Mouse (Mus musculus): ENCODE data around the gene Kif26b. TPM values are rescaled to one million over a fixed set of nuclear protein-coding genes. Genes with fewer than 3 reads are reported as not detected.

Gene Kif26b
- 1.5 and 2.2 TPM in 2 replicates for polyA plus RNA-seq (2014; fragmentation: Nextera tagmentation; extraction: Ambion mirVana)

DNA sequence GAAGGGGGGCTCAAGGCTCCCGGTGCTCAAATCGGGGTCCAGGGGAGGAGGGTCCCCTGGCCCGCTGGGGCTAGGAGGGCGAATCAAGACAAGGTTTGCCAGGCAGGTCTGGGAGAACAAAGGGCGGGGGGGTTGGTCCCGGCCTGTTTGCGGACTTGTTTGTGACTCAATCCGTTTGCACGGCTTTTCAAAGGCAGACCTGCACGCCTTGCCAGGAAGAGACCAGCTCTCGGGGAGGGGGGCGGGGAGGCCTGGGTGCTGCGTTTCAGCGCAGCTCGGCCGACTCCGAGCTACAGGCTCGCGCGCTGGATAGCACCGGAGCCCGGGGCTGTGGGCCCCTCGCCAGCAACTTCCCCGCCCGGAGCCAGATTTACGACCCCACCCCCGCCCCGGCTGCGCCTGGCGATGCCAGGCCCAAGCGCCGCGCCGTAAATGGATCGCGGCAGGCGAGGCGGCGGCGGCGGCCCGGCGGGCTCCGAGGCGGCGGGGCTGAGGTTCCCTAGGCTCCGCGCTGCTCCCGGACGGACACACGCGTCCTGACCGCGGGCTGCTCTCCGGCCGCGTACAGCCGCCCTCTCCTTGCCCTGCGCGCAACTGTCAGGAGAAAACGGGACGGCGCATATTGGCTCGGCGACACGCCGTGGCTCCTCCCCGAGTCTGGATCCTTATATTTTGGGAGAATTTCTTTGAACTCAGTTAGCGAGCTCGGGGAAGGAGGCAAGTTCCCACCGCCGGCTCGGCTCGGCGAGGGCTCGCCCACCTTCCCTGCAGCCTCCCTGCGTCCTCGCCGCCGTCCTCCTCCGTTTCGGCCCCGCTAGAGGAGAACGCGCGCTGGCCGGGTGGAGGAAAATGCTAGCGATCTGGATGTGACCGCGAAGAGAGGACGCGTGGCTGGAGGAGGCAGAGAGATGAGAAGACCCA, at the start of gene Kif26b:
Gene Kif26b (plus strand): TSS at position 695 of the 921 bp plus-strand sequence.
- Histone ChIP-seq H3K36me3 (ENCODE audit: insufficient read depth) (no peaks in the 10 kb centered on the region), H3K27ac (ENCODE audit: low read depth) (peak within 1 kb of the TSS; percentile 36; the same call in 1 of the 2 replicates), H3K27me3 (ENCODE audit: insufficient read depth, low read length) (peaks cover 15% of the 10 kb centered on the region), H3K9me3 (ENCODE audit: low read depth, low read length) (no peaks in the 10 kb centered on the region), H3K4me3 (ENCODE audit: low read depth, low read length) (peak within 1 kb of the TSS; percentile 60), H3K4me2 (peak within 1 kb of the TSS; percentile 100), H3K9ac (peak within 1 kb of the TSS; percentile 62), H3K4me1 (ENCODE audit: insufficient read depth) (peaks cover 7% of the 10 kb centered on the region; the same call in 1 of the 2 replicates)
- ATAC-seq (ENCODE audit: insufficient read depth), result peak; percentile 68
- peak; percentile 74 for DNase-seq
- under 1% methylated on average over 87 of the region's 92 CpGs for WGBS
- no peak for TF ChIP-seq CTCF (IDR thresholded peaks at IDR 0.05; ENCODE audit: low read depth)

DNA sequence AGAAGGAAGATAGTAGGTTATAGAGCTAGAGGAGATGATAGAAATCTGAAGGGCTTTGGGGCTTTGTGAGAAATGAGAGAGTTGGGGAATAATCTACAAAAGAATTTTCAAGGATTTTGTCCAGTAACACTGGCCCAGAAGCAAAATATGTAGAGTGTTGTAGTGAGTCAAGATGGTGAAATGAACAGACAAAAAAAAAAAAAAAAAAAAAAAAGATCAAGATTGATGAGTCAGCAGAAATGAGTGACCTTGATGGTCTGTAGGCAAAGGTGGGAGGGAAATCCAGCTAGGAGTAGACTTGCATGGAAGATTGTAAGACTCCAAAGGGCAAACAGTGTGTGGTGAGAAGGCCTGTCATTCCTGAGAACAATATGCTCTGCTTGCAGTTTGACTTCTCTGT, 45.1 kb upstream of the Kif26b start:
- ATAC-seq (ENCODE audit: insufficient read depth), result no peak
- H3K27me3 ChIP-seq (ENCODE audit: insufficient read depth, low read length), result no peaks in the 10 kb centered on the region
- no peaks in the 10 kb centered on the region; the same call in 1 of the 2 replicates for H3K4me1 ChIP-seq (ENCODE audit: insufficient read depth)

DNA sequence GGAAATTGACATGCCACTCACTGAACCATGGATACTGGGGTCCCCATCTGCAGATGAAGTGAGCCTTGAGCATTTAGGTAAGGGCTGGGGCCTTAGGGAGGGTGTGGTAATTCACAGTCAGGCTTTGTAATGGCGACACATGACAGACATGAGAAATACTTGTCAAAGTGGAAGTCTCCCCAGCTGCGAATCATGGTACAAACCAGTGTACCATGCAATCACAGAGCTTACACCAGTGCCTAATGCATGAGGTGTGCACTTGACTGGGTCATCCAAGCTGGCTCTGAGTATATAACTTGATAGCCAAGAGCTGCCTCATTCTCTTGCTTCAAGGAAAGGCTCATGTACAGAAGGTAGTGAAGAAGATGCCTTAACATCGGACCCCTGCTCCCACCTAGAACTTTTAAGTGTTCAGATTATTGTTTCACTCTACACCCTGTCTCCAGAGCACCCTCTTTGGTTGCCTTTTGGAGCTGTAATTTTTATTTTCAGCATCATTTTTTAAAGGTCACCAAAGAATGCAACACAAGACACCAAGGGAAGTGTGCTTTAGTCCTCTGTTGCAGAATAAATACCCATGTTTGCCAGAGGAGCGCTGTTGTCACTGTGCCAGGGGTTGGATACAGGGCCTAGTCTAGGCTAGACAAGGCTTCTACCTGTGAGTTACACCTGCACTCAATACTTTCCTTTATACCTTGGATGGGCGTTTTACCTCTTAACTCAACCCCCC, 43.6 kb upstream of the Kif26b start:
- Histone ChIP-seq H3K9me3 (ENCODE audit: low read depth, low read length) (no peaks in the 10 kb centered on the region), H3K4me3 (ENCODE audit: low read depth, low read length) (no peak overlapping the region), H3K27me3 (ENCODE audit: insufficient read depth, low read length) (no peaks in the 10 kb centered on the region), H3K9ac (no peak overlapping the region), H3K27ac (ENCODE audit: low read depth) (no peak overlapping the region), H3K4me1 (ENCODE audit: insufficient read depth) (no peaks in the 10 kb centered on the region; the same call in 1 of the 2 replicates), H3K4me2 (no peak overlapping the region), H3K36me3 (ENCODE audit: insufficient read depth) (no peaks in the 10 kb centered on the region)
- 73% methylated on average over 5 of the region's 5 CpGs for WGBS
- TF ChIP-seq CTCF (IDR thresholded peaks at IDR 0.05; ENCODE audit: low read depth), result peak; percentile 41
- ATAC-seq (ENCODE audit: insufficient read depth) (no peak), DNase-seq (peak; percentile 12)

More for the DNA sequence above, 45.1 kb upstream of the Kif26b start:
- Histone ChIP-seq H3K4me3 (ENCODE audit: low read depth, low read length) (no peak overlapping the region), H3K4me2 (no peak overlapping the region), H3K9me3 (ENCODE audit: low read depth, low read length) (no peaks in the 10 kb centered on the region), H3K36me3 (ENCODE audit: insufficient read depth) (no peaks in the 10 kb centered on the region), H3K27ac (ENCODE audit: low read depth) (no peak overlapping the region), H3K9ac (no peak overlapping the region)
- no peak for TF ChIP-seq CTCF (IDR thresholded peaks at IDR 0.05; ENCODE audit: low read depth)
- DNase-seq, result no peak

DNA sequence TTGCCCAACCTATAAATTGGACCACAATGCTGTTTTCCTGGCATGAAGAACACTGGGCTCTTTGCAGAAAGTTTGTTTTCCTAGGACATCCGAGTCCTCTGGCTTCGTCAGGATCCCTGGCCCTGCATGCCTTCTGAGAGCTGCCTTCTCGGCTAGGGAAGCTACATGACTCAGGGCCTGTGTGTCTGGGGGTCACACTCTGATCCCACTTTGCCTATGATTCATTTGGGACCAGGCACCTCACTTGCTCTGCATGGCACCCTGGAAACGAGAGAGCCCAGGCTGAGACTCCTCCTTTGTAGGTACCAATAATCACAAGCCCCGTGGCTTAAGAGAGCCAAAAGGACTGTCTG, 43.1 kb upstream of the Kif26b start:
- H3K27me3 ChIP-seq (ENCODE audit: insufficient read depth, low read length), result no peaks in the 10 kb centered on the region
- no peak overlapping the region for H3K27ac ChIP-seq (ENCODE audit: low read depth)
- no peaks in the 10 kb centered on the region; the same call in 1 of the 2 replicates for H3K4me1 ChIP-seq (ENCODE audit: insufficient read depth)
- H3K9ac ChIP-seq, result no peak overlapping the region
- no peaks in the 10 kb centered on the region for H3K9me3 ChIP-seq (ENCODE audit: low read depth, low read length)
- no peak for TF ChIP-seq CTCF (IDR thresholded peaks at IDR 0.05; ENCODE audit: low read depth)
- no peak overlapping the region for H3K4me3 ChIP-seq (ENCODE audit: low read depth, low read length)
- DNase-seq (no peak), ATAC-seq (ENCODE audit: insufficient read depth) (no peak)
- 50% methylated on average over 5 of the region's 5 CpGs for WGBS
- H3K36me3 ChIP-seq (ENCODE audit: insufficient read depth), result no peaks in the 10 kb centered on the region
- H3K4me2 ChIP-seq, result no peak overlapping the region

DNA sequence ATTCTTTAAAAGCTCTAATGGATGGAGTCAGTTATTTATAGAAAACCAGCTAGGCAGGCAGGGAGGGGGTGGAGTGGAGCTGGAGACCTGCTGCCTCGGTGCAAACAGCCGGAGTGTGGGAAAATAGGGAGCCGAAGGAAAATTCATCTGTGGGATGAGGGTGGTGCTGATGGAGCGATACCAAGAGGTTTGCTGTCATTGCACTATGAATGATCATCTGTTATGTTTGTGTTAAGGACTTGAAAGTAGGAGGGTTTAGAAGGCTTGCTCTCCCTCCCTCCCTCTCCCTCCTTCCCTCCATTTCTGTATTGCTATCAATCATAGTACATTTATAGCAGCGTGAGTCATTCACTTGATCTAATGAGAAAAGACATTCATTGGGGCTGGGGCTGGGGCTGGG, 42.1 kb upstream of the Kif26b start:
- Histone ChIP-seq H3K27me3 (ENCODE audit: insufficient read depth, low read length) (no peaks in the 10 kb centered on the region), H3K9me3 (ENCODE audit: low read depth, low read length) (no peaks in the 10 kb centered on the region), H3K4me1 (ENCODE audit: insufficient read depth) (no peaks in the 10 kb centered on the region; the same call in 1 of the 2 replicates), H3K27ac (ENCODE audit: low read depth) (no peak overlapping the region), H3K4me2 (no peak overlapping the region), H3K36me3 (ENCODE audit: insufficient read depth) (no peaks in the 10 kb centered on the region), H3K4me3 (ENCODE audit: low read depth, low read length) (no peak overlapping the region), H3K9ac (no peak overlapping the region)
- no peak for TF ChIP-seq CTCF (IDR thresholded peaks at IDR 0.05; ENCODE audit: low read depth)
- DNase-seq, result peak; percentile 66
- WGBS, result 17% methylated on average over 5 of the region's 5 CpGs
- ATAC-seq (ENCODE audit: insufficient read depth), result peak; percentile 85

DNA sequence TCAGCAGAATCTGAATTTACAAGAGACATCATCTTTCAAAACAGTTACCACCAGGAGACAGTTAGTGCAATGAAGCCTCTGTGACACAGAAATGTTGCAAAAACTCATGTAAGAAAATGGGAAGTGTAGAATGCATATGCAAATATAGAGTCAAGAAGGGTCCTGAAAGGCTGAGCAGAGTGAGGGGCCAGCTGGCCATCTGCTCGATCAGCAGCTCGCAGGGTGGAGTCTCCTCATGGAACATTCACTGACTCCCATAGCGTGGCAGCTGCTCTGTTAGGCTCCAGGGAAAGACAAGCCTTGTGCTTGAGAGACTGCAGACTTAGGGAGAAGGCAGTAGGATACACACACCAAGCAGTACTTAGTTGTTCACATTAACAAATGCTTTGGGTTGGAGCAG, 39.8 kb upstream of the Kif26b start:
- H3K9me3 ChIP-seq (ENCODE audit: low read depth, low read length), result no peaks in the 10 kb centered on the region
- no peak for TF ChIP-seq CTCF (IDR thresholded peaks at IDR 0.05; ENCODE audit: low read depth)
- H3K27me3 ChIP-seq (ENCODE audit: insufficient read depth, low read length), result no peaks in the 10 kb centered on the region
- H3K9ac ChIP-seq, result no peak overlapping the region
- ATAC-seq (ENCODE audit: insufficient read depth) (no peak), DNase-seq (no peak)
- H3K4me2 ChIP-seq, result no peak overlapping the region
- H3K4me1 ChIP-seq (ENCODE audit: insufficient read depth), result no peaks in the 10 kb centered on the region; the same call in 1 of the 2 replicates
- H3K27ac ChIP-seq (ENCODE audit: low read depth), result no peak overlapping the region
- WGBS, result 33% methylated on average over 3 of the region's 3 CpGs
- H3K36me3 ChIP-seq (ENCODE audit: insufficient read depth), result no peaks in the 10 kb centered on the region
- H3K4me3 ChIP-seq (ENCODE audit: low read depth, low read length), result no peak overlapping the region

DNA sequence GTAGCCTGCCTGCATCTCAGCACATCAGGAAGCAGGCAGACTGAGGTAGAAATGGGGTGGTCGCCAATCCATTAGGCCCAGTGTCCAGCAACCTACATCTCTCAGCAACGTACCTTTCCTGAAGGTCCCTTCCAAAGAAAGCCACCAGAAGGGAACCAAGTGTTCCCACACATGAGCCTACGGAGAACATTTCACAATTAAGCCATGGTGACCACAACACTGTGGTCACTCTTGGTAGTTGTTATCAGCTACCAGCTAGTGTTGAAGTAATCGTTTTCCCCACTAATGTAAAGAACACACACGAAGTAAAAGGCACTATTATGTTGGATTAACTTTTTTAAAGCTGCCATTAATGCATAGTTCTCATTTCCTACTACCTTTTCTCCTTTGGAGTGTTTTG, 37.2 kb upstream of the Kif26b start:
- Histone ChIP-seq H3K4me2 (no peak overlapping the region), H3K4me3 (ENCODE audit: low read depth, low read length) (no peak overlapping the region), H3K27me3 (ENCODE audit: insufficient read depth, low read length) (no peaks in the 10 kb centered on the region), H3K4me1 (ENCODE audit: insufficient read depth) (no peaks in the 10 kb centered on the region; the same call in 1 of the 2 replicates), H3K9me3 (ENCODE audit: low read depth, low read length) (no peaks in the 10 kb centered on the region), H3K9ac (no peak overlapping the region), H3K27ac (ENCODE audit: low read depth) (no peak overlapping the region), H3K36me3 (ENCODE audit: insufficient read depth) (no peaks in the 10 kb centered on the region)
- 76% methylated on average over 5 of the region's 5 CpGs for WGBS
- no peak for ATAC-seq (ENCODE audit: insufficient read depth)
- DNase-seq, result no peak
- TF ChIP-seq CTCF (IDR thresholded peaks at IDR 0.05; ENCODE audit: low read depth), result no peak
